Mouse (Mus musculus) forebrain, embryonic 14.5 days (tissue): Measurements from ENCODE around the gene Dazap1. TPM values are rescaled to one million over a fixed set of nuclear protein-coding genes. Genes with fewer than 3 reads are reported as not detected.
A peak's percentile ranks its signal among the peaks of the same experiment; 100 is the strongest.

Source experiments
- ATAC-seq: fragments of 200-750 bp; cut with Nextera tagmentation; 2 replicates; pipeline ENCODE4 v1.8.0; 2017; ENCODE audit warnings: mild to moderate bottlenecking, moderate library complexity
- DNase-seq: peaks from one replicate; pipeline ENCODE4 v3.0.0-alpha.2; 2015; ENCODE audit warnings: low spot score
- H3K27ac ChIP-seq: fragments of 300-500 bp; sonication (generic); 2 replicates; pipeline ENCODE4 v1.5.1; 2014; ENCODE audit warnings: low read depth, mild to moderate bottlenecking, control low read depth, low read length, moderate library complexity
- H3K27me3 ChIP-seq: fragments of 300-500 bp; sonication (generic); replicated peaks from 2 replicates; pipeline ENCODE4 v1.6.1; 2014; ENCODE audit warnings: low read length, control low read depth, mixed read lengths; ENCODE audit not compliant: control insufficient read depth, insufficient read depth
- H3K36me3 ChIP-seq: fragments of 300-500 bp; sonication (generic); 2 replicates; pipeline ENCODE4 v1.6.1; 2014; ENCODE audit warnings: low read length, control low read depth; ENCODE audit not compliant: control insufficient read depth, insufficient read depth
- H3K4me1 ChIP-seq: fragments of 300-500 bp; sonication (generic); 2 replicates; pipeline ENCODE4 v1.6.1; 2014; ENCODE audit warnings: antibody characterized with exemption, low read length, control low read depth; ENCODE audit not compliant: control insufficient read depth, insufficient read depth
- H3K4me2 ChIP-seq: fragments of 300-500 bp; sonication (generic); 2 replicates; pipeline ENCODE4 v1.6.1; 2014; ENCODE audit warnings: mild to moderate bottlenecking, control low read depth, low read length
- H3K4me3 ChIP-seq: fragments of 300-500 bp; sonication (generic); 2 replicates; pipeline ENCODE4 v1.5.1; 2014; ENCODE audit warnings: low read depth, low read length, control low read depth
- H3K9ac ChIP-seq: fragments of 300-500 bp; sonication (generic); 2 replicates; pipeline ENCODE4 v1.6.1; 2014; ENCODE audit warnings: mild to moderate bottlenecking, low read length, control low read depth, moderate library complexity
- H3K9me3 ChIP-seq: fragments of 300-500 bp; sonication (generic); replicated peaks from 2 replicates; pipeline ENCODE4 v1.6.1; 2016; ENCODE audit warnings: low read length, control low read depth, mixed read lengths; ENCODE audit not compliant: control insufficient read depth
- WGBS: fragments of 180-500 bp; shearing (Covaris S2); extraction: QIAGEN DNeasy Blood & Tissue Kit; methylation state at CpG from one replicate; pipeline ENCODE4 v1.1.7; 2014; 5-methylcytosine and 5-hydroxymethylcytosine counted together
- polyA plus RNA-seq: library from polyadenylated mRNA; unstranded; fragments of >200 nt; fragmentation: Nextera tagmentation; extraction: Ambion mirVana; gene quantifications from 2 replicates; pipeline ENCODE4 v1.2.1, GENCODE M21; 2014

Gene Dazap1
- polyA plus RNA-seq, 1 experiment from 2014 or later: 46.0 TPM

DNA sequence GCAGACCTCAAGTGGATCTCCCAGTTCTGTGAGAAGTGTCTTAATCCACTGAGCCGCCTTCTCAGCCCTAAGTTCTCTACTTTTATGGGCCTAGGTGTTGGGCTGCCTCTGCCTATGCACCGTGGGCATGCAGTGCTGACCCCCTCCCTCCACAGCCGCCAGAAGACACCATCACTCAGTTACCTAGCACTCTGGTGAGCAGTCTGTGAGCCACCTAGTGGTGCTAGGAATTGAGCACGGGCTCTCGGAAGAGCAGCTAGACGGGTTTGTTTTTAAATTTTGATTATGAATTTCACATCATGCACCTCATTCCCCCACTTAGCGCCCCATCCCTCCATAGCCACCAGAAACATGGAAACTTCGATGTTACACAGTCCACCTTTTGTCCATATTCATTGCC lies 27.4 kb downstream of the Dazap1 start:
- DNase-seq (no peak), ATAC-seq (no peak)
- Histone ChIP-seq H3K9ac (no peak overlapping the region), H3K36me3 (peaks cover 58% of the 10 kb centered on the region), H3K4me2 (no peak overlapping the region), H3K4me1 (peaks cover 10% of the 10 kb centered on the region; the same call in 1 of the 2 replicates), H3K27me3 (no peaks in the 10 kb centered on the region), H3K9me3 (no peaks in the 10 kb centered on the region), H3K4me3 (no peak overlapping the region), H3K27ac (no peak overlapping the region)
- 75% methylated on average over 8 of the region's 8 CpGs for WGBS

DNA sequence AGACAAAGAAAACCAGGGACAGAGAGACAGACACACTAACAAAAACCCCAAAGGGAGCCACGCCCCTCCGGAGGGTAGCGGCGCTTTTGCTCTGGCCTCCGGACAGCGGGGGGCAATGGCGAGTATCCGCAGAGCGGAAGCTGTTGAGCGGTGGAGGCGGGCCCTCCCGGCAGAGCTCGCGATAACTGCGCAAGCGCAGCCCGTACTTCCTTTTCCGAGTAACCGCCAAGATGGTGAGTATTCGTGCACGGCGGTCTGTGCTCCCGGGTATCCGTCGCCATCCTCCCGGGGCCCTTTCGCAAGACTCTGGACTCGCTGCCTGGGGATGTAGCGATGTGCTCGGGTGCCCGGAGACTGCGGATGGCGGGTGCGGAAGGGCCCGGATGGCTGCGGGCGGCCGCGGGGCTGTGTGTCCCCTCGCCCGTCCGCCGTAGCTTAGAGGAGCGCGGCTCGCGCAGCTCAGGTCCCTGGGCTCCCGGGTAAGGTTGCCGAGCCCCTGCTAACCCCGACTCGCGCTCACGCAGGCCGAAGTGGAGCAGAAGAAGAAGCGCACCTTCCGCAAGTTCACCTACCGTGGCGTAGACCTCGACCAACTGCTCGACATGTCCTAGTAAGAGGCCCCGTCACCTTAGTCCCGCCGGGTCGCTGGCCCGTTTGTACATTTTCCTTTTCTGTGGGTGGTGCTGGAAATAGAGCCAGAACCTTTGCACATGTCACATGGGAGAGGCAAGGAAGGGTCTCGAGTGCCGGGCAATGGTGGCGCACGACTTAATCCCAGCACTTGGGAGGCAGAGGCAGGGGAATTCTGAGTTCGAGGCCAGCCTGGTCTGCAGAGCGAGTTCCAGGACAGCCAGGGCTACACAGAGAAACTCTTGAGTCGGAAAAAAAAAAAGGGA lies 31.2 kb downstream of the Dazap1 start, which contains the start of gene Rps15:
Rps15 (plus strand) TSS at position 203 of the 896 bp plus-strand sequence.
- WGBS: under 1% methylated on average over 66 of the region's 72 CpGs
- H3K4me3 ChIP-seq: peak within 1 kb of the TSS; percentile 90
- H3K27ac ChIP-seq: peak within 1 kb of the TSS; percentile 93
- no peaks in the 10 kb centered on the region for H3K27me3 ChIP-seq
- ATAC-seq: peak; percentile 85
- no peaks in the 10 kb centered on the region for H3K9me3 ChIP-seq
- peaks cover 26% of the 10 kb centered on the region for H3K4me1 ChIP-seq
- peak within 1 kb of the TSS; percentile 98 for H3K9ac ChIP-seq
- DNase-seq: peak; percentile 98
- peak within 1 kb of the TSS; percentile 96 for H3K4me2 ChIP-seq
- peaks cover 39% of the 10 kb centered on the region for H3K36me3 ChIP-seq

DNA sequence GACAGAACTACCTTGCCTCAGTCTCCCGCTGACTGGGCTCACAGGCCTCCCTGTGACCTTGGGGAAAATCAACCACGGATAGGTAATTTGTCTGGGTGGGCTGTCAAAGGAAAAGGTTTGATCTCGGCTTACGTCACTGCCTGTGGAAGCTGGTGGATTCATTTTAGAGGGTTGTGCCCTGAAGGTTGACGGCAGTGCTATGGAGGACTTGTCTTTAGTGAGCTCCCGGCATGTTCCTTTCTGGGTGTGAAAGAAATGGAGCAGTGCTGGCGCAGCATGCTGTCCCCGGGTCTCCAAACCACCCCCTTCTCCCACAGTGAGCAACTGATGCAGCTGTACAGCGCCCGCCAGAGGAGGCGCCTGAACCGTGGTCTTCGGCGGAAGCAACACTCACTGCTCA lies 32.0 kb downstream of the Dazap1 start:
- peak overlapping the region; percentile 90 for H3K4me3 ChIP-seq
- DNase-seq: no peak
- H3K9ac ChIP-seq: peak overlapping the region; percentile 98
- no peaks in the 10 kb centered on the region for H3K27me3 ChIP-seq
- peak overlapping the region; percentile 96 for H3K4me2 ChIP-seq
- WGBS: 19% methylated on average over 14 of the region's 14 CpGs
- no peaks in the 10 kb centered on the region for H3K9me3 ChIP-seq
- H3K4me1 ChIP-seq: peaks cover 32% of the 10 kb centered on the region
- no peak overlapping the region for H3K27ac ChIP-seq
- H3K36me3 ChIP-seq: peaks cover 32% of the 10 kb centered on the region
- no peak for ATAC-seq

DNA sequence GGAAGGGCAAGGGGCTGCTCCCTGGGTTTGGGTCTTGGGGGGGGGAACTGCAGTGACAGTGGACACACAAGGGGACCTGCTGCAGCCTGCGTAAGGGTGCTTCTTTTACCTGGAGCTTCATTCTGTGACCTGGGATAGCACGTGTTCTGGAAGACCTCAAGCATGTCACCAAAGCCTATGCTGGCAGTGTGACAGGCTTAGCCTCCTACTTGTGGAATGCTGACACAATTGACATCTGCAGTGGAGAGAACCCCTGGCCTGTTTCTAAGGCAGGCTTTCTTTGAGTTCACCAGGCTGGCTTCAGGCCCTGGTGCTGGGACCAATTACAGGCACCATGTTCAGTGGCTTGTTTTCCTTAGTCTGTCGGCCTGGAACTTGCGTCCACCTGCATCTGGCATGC lies 33.0 kb downstream of the Dazap1 start:
- H3K27ac ChIP-seq: no peak overlapping the region
- no peaks in the 10 kb centered on the region for H3K9me3 ChIP-seq
- no peak for DNase-seq
- no peak overlapping the region for H3K4me2 ChIP-seq
- no peak overlapping the region for H3K9ac ChIP-seq
- peaks cover 22% of the 10 kb centered on the region for H3K36me3 ChIP-seq
- peaks cover 35% of the 10 kb centered on the region for H3K4me1 ChIP-seq
- WGBS: 84% methylated on average over 4 of the region's 4 CpGs
- H3K27me3 ChIP-seq: no peaks in the 10 kb centered on the region
- no peak for ATAC-seq
- H3K4me3 ChIP-seq: no peak overlapping the region

DNA sequence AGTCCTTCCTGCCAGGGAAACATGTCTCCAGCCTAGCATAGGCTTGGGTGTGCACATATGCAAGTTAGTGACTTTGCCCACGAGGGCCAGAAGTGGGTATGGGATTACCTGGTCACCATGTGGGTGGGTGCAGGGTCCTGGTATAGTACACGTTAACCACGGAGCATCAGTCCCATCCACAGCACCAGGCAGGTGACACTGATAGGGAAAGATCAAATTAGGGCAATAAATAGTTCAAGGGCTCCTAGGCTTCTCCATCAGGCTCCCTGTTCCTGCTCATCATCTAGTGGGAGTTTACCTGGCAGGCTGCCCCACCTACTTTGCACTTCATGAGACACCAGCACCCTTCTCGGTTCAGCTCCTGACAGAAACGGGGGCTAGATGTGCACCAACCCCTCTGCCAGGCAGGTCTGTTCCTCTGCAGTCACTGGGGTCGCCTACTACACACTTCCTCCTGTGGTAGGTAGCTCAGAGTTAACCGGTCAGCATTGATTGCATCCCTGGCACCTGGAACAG lies 33.6 kb downstream of the Dazap1 start:
- Histone ChIP-seq H3K36me3 (peaks cover 21% of the 10 kb centered on the region), H3K4me1 (peaks cover 35% of the 10 kb centered on the region), H3K9me3 (no peaks in the 10 kb centered on the region), H3K27ac (peak overlapping the region; percentile 89; the same call in 1 of the 2 replicates), H3K27me3 (no peaks in the 10 kb centered on the region), H3K4me2 (no peak overlapping the region; the same call in 1 of the 2 replicates), H3K4me3 (no peak overlapping the region), H3K9ac (peak overlapping the region; percentile 62)
- DNase-seq: no peak
- no peak for ATAC-seq
- WGBS: 38% methylated on average over 7 of the region's 7 CpGs

DNA sequence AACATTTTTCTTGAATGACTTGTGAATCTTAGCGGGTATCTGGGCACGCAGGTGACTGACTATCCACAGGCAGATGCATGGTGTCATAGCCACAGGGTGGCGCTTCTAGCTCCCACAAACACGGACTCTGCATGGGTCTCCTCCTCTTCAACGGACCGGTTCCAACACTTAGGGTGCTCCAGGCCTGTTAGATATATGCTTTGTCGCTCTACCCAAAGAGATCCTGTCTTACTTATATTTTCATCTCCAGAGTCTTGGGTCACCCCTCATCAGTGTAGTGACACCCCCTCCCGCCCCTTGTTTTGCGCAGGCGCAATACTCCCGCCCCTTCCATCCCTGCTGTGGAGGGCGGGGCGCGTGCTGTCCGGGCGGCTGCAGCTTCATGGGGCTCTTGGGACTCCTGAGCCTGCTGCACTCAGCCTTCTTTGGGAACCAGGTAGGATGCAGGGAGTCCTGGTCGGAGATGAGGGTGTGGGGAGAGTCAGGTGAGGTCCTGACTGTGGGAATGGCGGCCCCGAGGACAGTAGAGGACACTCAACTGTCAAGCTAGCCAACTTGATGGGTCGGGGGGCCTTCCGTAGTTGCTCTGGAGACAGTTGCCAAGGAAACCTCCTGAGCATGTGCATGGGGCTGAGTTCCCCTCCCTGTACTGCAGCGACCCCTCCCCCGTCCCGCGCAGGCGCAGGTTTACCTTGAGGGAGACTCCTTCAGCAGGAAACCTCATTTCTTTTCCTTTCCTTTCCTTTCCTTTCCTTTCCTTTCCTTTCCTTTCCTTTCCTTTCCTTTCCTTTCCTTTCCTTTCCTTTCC lies 34.5 kb downstream of the Dazap1 start, which contains the start of gene Apc2:
Apc2 (plus strand) TSS at position 360 of the 808 bp plus-strand sequence.
- H3K9ac ChIP-seq: peak within 1 kb of the TSS; percentile 62
- peaks cover 35% of the 10 kb centered on the region for H3K4me1 ChIP-seq
- under 1% methylated on average over 26 of the region's 26 CpGs for WGBS

DNA sequence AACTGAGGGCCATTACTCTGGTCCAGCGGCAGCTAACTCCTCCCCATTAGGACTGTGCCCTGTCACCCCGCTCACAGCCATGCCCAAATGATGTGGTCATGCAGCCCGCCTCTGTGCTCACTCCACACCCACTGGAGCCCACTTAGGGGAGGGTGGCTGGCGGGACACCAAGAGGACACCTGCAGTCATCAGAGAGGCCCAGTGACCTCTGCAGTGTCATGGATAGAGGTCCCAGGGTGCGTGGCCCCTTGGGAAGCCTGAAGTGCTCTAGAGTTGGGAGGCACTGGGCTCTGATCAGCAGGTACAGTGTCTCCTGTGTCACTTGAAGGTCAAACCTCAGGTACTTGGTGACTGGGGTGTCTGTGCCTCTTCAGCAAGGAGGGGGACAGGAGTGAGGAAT lies 35.5 kb downstream of the Dazap1 start:
- H3K27ac ChIP-seq: peak overlapping the region; percentile 89
- WGBS: 80% methylated on average over 5 of the region's 5 CpGs
- peak overlapping the region; percentile 62 for H3K9ac ChIP-seq
- H3K27me3 ChIP-seq: no peaks in the 10 kb centered on the region
- H3K4me1 ChIP-seq: peaks cover 36% of the 10 kb centered on the region
- ATAC-seq (no peak), DNase-seq (no peak)
- peak overlapping the region; percentile 57 for H3K4me2 ChIP-seq
- no peaks in the 10 kb centered on the region for H3K9me3 ChIP-seq
- peak overlapping the region; percentile 35 for H3K4me3 ChIP-seq
- H3K36me3 ChIP-seq: peaks cover 24% of the 10 kb centered on the region

More for the DNA sequence above, 34.5 kb downstream of the Dazap1 start, which contains the start of gene Apc2:
- ATAC-seq (peak; percentile 56), DNase-seq (peak; percentile 95)
- Histone ChIP-seq H3K4me2 (peak within 1 kb of the TSS; percentile 57), H3K27ac (peak within 1 kb of the TSS; percentile 89), H3K27me3 (no peaks in the 10 kb centered on the region), H3K4me3 (peak within 1 kb of the TSS; percentile 35), H3K36me3 (peaks cover 21% of the 10 kb centered on the region), H3K9me3 (no peaks in the 10 kb centered on the region)

DNA sequence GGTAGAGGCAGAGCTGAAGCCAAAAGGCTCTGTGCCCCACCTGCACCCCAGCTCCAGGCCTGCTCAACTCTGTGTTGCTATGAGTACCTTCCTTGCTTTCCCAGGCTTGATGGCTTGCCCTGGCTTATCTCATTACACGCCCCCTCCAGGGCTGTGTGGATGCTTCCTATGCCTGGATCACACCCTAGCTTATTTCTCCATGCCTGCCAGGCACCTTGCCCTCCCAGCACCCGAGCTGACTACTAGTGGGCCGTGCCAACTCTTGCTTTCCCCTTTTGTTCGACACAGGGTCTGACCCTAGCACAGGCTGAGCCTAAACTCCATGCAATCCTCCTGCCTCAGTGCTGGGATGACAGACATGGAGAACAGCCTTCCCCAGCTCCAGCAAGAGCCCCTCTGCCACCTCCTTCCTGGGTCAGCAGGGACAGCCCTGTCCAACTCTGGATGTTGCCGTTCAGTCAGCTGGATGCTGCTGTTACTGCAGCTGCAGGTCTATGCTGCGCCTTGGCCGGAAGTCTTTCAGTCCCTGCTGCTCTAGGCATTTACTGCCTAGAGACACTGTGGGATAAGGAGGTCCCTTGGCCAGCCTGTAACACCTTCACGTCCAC lies 36.3 kb downstream of the Dazap1 start:
- H3K4me3 ChIP-seq: no peak overlapping the region
- peak overlapping the region; percentile 98; the same call in 1 of the 2 replicates for H3K27ac ChIP-seq
- H3K27me3 ChIP-seq: no peaks in the 10 kb centered on the region
- peak overlapping the region; percentile 75 for H3K4me2 ChIP-seq
- peaks cover 43% of the 10 kb centered on the region for H3K4me1 ChIP-seq
- H3K9ac ChIP-seq: peak overlapping the region; percentile 29; the same call in 1 of the 2 replicates
- WGBS: 70% methylated on average over 8 of the region's 8 CpGs
- ATAC-seq (no peak), DNase-seq (no peak)
- no peaks in the 10 kb centered on the region for H3K9me3 ChIP-seq
- H3K36me3 ChIP-seq: peaks cover 32% of the 10 kb centered on the region
